Mouse (Mus musculus): ENCODE measurements around the gene Wdr49.

GRCm38 (mm10) chr3:75293243-75293642, 188.7 kb downstream of the Wdr49 start:
- TF ChIP-seq CTCF (IDR thresholded peaks at IDR 0.05; ENCODE audit: low read depth) (no peak), EP300 (optimal IDR thresholded peaks at IDR 0.05) (no peak)

Data from stomach, postnatal 0 days (tissue).